Mouse (Mus musculus): Measurements from ENCODE around the gene Map3k6. TPM values are rescaled to one million over a fixed set of nuclear protein-coding genes. Genes with fewer than 3 reads are reported as not detected.

The Map3k6 gene
- polyA plus RNA-seq (2011; ENCODE audit: insufficient read length, low read depth, missing spikeins) = 4.5 and 7.3 TPM in 2 replicates

GRCm38 (mm10) chr4:133240490-133240921 lies at the start of gene Map3k6:
TSS of gene Map3k6 (plus strand) at chr4:133240818.
- Histone ChIP-seq H3K4me1 (ENCODE audit: control insufficient read depth, insufficient read depth, low read length) (peaks cover 3% of the 10 kb centered on the region), H3K4me3 (ENCODE audit: insufficient read depth, low read length) (peak within 1 kb of the TSS; percentile 57)

GRCm38 (mm10) chr4:133194482-133194881 lies 46.1 kb upstream of the Map3k6 start:
- no peak overlapping the region for H3K27ac ChIP-seq (ENCODE audit: insufficient read depth, low read length)
- TF ChIP-seq CTCF (IDR thresholded peaks at IDR 0.05; ENCODE audit: borderline replicate concordance, insufficient read depth, low read length) (no peak), POLR2A (IDR thresholded peaks at IDR 0.05; ENCODE audit: low read depth, low read length) (no peak)
- H3K4me1 ChIP-seq (ENCODE audit: control insufficient read depth, insufficient read depth, low read length) = no peaks in the 10 kb centered on the region
- H3K4me3 ChIP-seq (ENCODE audit: insufficient read depth, low read length) = no peak overlapping the region

More at GRCm38 (mm10) chr4:133240490-133240921, at the start of gene Map3k6:
- peak within 1 kb of the TSS; percentile 68 for H3K27ac ChIP-seq (ENCODE audit: insufficient read depth, low read length)
- TF ChIP-seq POLR2A (IDR thresholded peaks at IDR 0.05; ENCODE audit: low read depth, low read length) = peak; percentile 87
- TF ChIP-seq CTCF (IDR thresholded peaks at IDR 0.05; ENCODE audit: borderline replicate concordance, insufficient read depth, low read length) = no peak

GRCm38 (mm10) chr4:133195014-133195413 lies 45.6 kb upstream of the Map3k6 start:
- TF ChIP-seq CTCF (IDR thresholded peaks at IDR 0.05; ENCODE audit: borderline replicate concordance, insufficient read depth, low read length) = no peak
- TF ChIP-seq POLR2A (IDR thresholded peaks at IDR 0.05; ENCODE audit: low read depth, low read length) = no peak
- Histone ChIP-seq H3K27ac (ENCODE audit: insufficient read depth, low read length) (no peak overlapping the region), H3K4me1 (ENCODE audit: control insufficient read depth, insufficient read depth, low read length) (no peaks in the 10 kb centered on the region; the same call in 1 of the 2 replicates), H3K4me3 (ENCODE audit: insufficient read depth, low read length) (no peak overlapping the region)

- TF ChIP-seq CTCF (IDR thresholded peaks at IDR 0.05; ENCODE audit: borderline replicate concordance, insufficient read depth, low read length) (no peak), POLR2A (IDR thresholded peaks at IDR 0.05; ENCODE audit: low read depth, low read length) (no peak)
- no peak overlapping the region for H3K27ac ChIP-seq (ENCODE audit: insufficient read depth, low read length)
- H3K4me1 ChIP-seq (ENCODE audit: control insufficient read depth, insufficient read depth, low read length) = peaks cover 2% of the 10 kb centered on the region; the same call in 1 of the 2 replicates
- no peak overlapping the region for H3K4me3 ChIP-seq (ENCODE audit: insufficient read depth, low read length)
These were observed 44.5 kb upstream of the Map3k6 start for GRCm38 (mm10) chr4:133196136-133196535.

- no peak for TF ChIP-seq CTCF (IDR thresholded peaks at IDR 0.05; ENCODE audit: borderline replicate concordance, insufficient read depth, low read length)
- no peak overlapping the region for H3K4me3 ChIP-seq (ENCODE audit: insufficient read depth, low read length)
- no peak overlapping the region for H3K27ac ChIP-seq (ENCODE audit: insufficient read depth, low read length)
- H3K4me1 ChIP-seq (ENCODE audit: control insufficient read depth, insufficient read depth, low read length) = peaks cover 2% of the 10 kb centered on the region; the same call in 1 of the 2 replicates
These were observed 43.8 kb upstream of the Map3k6 start for GRCm38 (mm10) chr4:133196852-133197251.

GRCm38 (mm10) chr4:133197355-133197754 lies 43.3 kb upstream of the Map3k6 start:
- Histone ChIP-seq H3K27ac (ENCODE audit: insufficient read depth, low read length) (no peak overlapping the region), H3K4me3 (ENCODE audit: insufficient read depth, low read length) (no peak overlapping the region), H3K4me1 (ENCODE audit: control insufficient read depth, insufficient read depth, low read length) (peaks cover 2% of the 10 kb centered on the region; the same call in 1 of the 2 replicates)
- no peak for TF ChIP-seq CTCF (IDR thresholded peaks at IDR 0.05; ENCODE audit: borderline replicate concordance, insufficient read depth, low read length)
- TF ChIP-seq POLR2A (IDR thresholded peaks at IDR 0.05; ENCODE audit: low read depth, low read length) = no peak

- H3K4me3 ChIP-seq (ENCODE audit: insufficient read depth, low read length) = no peak overlapping the region
These were observed 42.8 kb upstream of the Map3k6 start for GRCm38 (mm10) chr4:133197801-133198286.

GRCm38 (mm10) chr4:133198337-133199180 lies 42.1 kb upstream of the Map3k6 start:
- H3K4me3 ChIP-seq (ENCODE audit: insufficient read depth, low read length) = no peak overlapping the region
- H3K4me1 ChIP-seq (ENCODE audit: control insufficient read depth, insufficient read depth, low read length) = peaks cover 2% of the 10 kb centered on the region; the same call in 1 of the 2 replicates
- TF ChIP-seq POLR2A (IDR thresholded peaks at IDR 0.05; ENCODE audit: low read depth, low read length) (no peak), CTCF (IDR thresholded peaks at IDR 0.05; ENCODE audit: borderline replicate concordance, insufficient read depth, low read length) (no peak)
- no peak overlapping the region for H3K27ac ChIP-seq (ENCODE audit: insufficient read depth, low read length)

More at GRCm38 (mm10) chr4:133197801-133198286, 42.8 kb upstream of the Map3k6 start:
- no peak overlapping the region for H3K27ac ChIP-seq (ENCODE audit: insufficient read depth, low read length)
- TF ChIP-seq POLR2A (IDR thresholded peaks at IDR 0.05; ENCODE audit: low read depth, low read length) = no peak
- peaks cover 2% of the 10 kb centered on the region; the same call in 1 of the 2 replicates for H3K4me1 ChIP-seq (ENCODE audit: control insufficient read depth, insufficient read depth, low read length)

GRCm38 (mm10) chr4:133199743-133200142 lies 40.9 kb upstream of the Map3k6 start:
- TF ChIP-seq POLR2A (IDR thresholded peaks at IDR 0.05; ENCODE audit: low read depth, low read length) (no peak), CTCF (IDR thresholded peaks at IDR 0.05; ENCODE audit: borderline replicate concordance, insufficient read depth, low read length) (no peak)
- peaks cover 2% of the 10 kb centered on the region; the same call in 1 of the 2 replicates for H3K4me1 ChIP-seq (ENCODE audit: control insufficient read depth, insufficient read depth, low read length)
- no peak overlapping the region for H3K4me3 ChIP-seq (ENCODE audit: insufficient read depth, low read length)
- no peak overlapping the region for H3K27ac ChIP-seq (ENCODE audit: insufficient read depth, low read length)

GRCm38 (mm10) chr4:133200343-133200742 lies 40.3 kb upstream of the Map3k6 start:
- H3K27ac ChIP-seq (ENCODE audit: insufficient read depth, low read length) = no peak overlapping the region
- H3K4me3 ChIP-seq (ENCODE audit: insufficient read depth, low read length) = no peak overlapping the region
- TF ChIP-seq POLR2A (IDR thresholded peaks at IDR 0.05; ENCODE audit: low read depth, low read length) (no peak), CTCF (IDR thresholded peaks at IDR 0.05; ENCODE audit: borderline replicate concordance, insufficient read depth, low read length) (no peak)
- H3K4me1 ChIP-seq (ENCODE audit: control insufficient read depth, insufficient read depth, low read length) = peaks cover 2% of the 10 kb centered on the region; the same call in 1 of the 2 replicates
